Mouse (Mus musculus) stomach, embryonic 15.5 days (tissue): ENCODE measurements around the gene Bsg. TPM values are rescaled to one million over a fixed set of nuclear protein-coding genes. Genes with fewer than 3 reads are reported as not detected.
"Not testable (repeated sequence)": the region's sequence is repeated elsewhere in the genome, so short reads cannot be mapped to it uniquely, and the experiment has no call there.

ENCODE experiments used
- ATAC-seq: fragments of 200-750 bp; cut with Nextera tagmentation; 2 replicates; pipeline ENCODE4 v1.8.0; 2017; ENCODE audit warnings: low read depth, moderate number of reproducible peaks, moderate TSS enrichment; ENCODE audit not compliant: insufficient read depth, low FRiP score
- H3K27ac ChIP-seq: fragments of 300-500 bp; sonication (generic); 2 replicates; pipeline ENCODE4 v1.5.1; 2015; ENCODE audit warnings: mild to moderate bottlenecking, inconsistent platforms
- H3K27me3 ChIP-seq: fragments of 300-500 bp; sonication (generic); replicated peaks from 2 replicates; pipeline ENCODE4 v1.6.1; 2015; ENCODE audit warnings: inconsistent platforms
- H3K36me3 ChIP-seq: fragments of 300-500 bp; sonication (generic); 2 replicates; pipeline ENCODE4 v1.6.1; 2015; ENCODE audit warnings: inconsistent platforms
- H3K4me1 ChIP-seq: fragments of 300-500 bp; sonication (generic); 2 replicates; pipeline ENCODE4 v1.6.1; 2015; ENCODE audit warnings: inconsistent platforms
- H3K4me2 ChIP-seq: fragments of 300-500 bp; sonication (generic); 2 replicates; pipeline ENCODE4 v1.6.1; 2015; ENCODE audit warnings: mild to moderate bottlenecking, inconsistent platforms
- H3K4me3 ChIP-seq: fragments of 300-500 bp; sonication (generic); replicated peaks from 2 replicates; pipeline ENCODE4 v1.5.1; 2015; ENCODE audit warnings: inconsistent platforms
- H3K9ac ChIP-seq: fragments of 300-500 bp; sonication (generic); 2 replicates; pipeline ENCODE4 v1.6.1; 2015; ENCODE audit warnings: inconsistent platforms
- H3K9me3 ChIP-seq: fragments of 300-500 bp; sonication (generic); 2 replicates; pipeline ENCODE4 v1.6.1; 2016; ENCODE audit warnings: inconsistent platforms
- WGBS: fragments of 180-500 bp; shearing (Covaris S2); methylation state at CpG from one replicate; pipeline ENCODE4 v1.1.7; 2015; 5-methylcytosine and 5-hydroxymethylcytosine counted together
- polyA plus RNA-seq: library from polyadenylated mRNA; unstranded; fragments of >200 nt; fragmentation: Nextera tagmentation; extraction: Ambion mirVana; gene quantifications from 2 replicates; pipeline ENCODE4 v1.2.1, GENCODE M21; 2015

Gene Bsg
- polyA plus RNA-seq, 1 experiment from 2014 or later = 1,050 TPM

DNA sequence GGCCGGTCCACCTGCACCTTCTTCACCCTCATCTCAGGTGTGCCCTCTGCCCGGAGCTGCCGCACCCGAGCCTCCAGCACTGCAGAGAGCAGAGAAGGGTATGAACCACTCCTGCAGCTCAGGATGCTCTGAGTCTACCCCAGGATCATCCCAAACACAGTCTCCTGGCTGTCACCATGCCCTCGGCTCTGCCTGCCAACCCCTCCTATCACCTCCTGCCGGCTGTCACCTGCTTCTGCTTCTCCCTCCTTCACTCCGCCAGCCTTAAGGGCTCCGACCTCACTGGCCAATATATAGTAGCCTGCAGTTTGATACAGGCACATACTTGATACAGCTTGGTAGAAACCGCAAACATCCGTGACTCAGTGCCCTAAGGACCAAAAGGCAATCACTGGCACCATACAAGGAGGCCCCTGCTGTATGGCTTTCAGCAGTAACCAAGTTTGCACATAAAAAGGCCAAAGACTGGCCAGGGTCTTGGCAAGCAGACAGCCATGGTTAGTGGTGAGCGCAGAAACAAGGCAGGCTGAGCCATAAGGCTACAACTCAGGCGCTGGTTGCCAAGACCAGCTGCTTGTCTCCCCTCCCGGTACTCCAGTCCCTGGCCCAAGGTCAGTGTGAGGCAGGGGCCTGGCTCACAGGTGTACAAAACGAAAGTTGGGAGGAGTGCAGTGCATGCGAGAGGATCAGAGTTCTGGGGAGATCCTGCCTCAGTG lies 39.5 kb downstream of the Bsg start:
- no peak overlapping the region for H3K27ac ChIP-seq
- H3K9ac ChIP-seq = no peak overlapping the region
- H3K4me1 ChIP-seq = peaks cover 6% of the 10 kb centered on the region; the same call in 1 of the 2 replicates
- peaks cover 45% of the 10 kb centered on the region for H3K36me3 ChIP-seq
- H3K27me3 ChIP-seq = no peaks in the 10 kb centered on the region
- no peak overlapping the region for H3K4me2 ChIP-seq
- peaks cover 12% of the 10 kb centered on the region; the same call in 1 of the 2 replicates for H3K9me3 ChIP-seq
- no peak for ATAC-seq
- no peak overlapping the region for H3K4me3 ChIP-seq
- 91% methylated on average over 15 of the region's 15 CpGs for WGBS

- Histone ChIP-seq H3K27me3 (no peaks in the 10 kb centered on the region), H3K4me3 (peak overlapping the region; percentile 60), H3K9me3 (no peaks in the 10 kb centered on the region), H3K9ac (no peak overlapping the region), H3K36me3 (peaks cover 29% of the 10 kb centered on the region), H3K4me2 (peak overlapping the region; percentile 61), H3K4me1 (peaks cover 6% of the 10 kb centered on the region; the same call in 1 of the 2 replicates), H3K27ac (no peak overlapping the region)
- no peak for ATAC-seq
- 87% methylated on average over 3 of the region's 3 CpGs for WGBS
Observed at GRCm38 (mm10) chr10:79745411-79745810, 41.1 kb downstream of the Bsg start.

DNA sequence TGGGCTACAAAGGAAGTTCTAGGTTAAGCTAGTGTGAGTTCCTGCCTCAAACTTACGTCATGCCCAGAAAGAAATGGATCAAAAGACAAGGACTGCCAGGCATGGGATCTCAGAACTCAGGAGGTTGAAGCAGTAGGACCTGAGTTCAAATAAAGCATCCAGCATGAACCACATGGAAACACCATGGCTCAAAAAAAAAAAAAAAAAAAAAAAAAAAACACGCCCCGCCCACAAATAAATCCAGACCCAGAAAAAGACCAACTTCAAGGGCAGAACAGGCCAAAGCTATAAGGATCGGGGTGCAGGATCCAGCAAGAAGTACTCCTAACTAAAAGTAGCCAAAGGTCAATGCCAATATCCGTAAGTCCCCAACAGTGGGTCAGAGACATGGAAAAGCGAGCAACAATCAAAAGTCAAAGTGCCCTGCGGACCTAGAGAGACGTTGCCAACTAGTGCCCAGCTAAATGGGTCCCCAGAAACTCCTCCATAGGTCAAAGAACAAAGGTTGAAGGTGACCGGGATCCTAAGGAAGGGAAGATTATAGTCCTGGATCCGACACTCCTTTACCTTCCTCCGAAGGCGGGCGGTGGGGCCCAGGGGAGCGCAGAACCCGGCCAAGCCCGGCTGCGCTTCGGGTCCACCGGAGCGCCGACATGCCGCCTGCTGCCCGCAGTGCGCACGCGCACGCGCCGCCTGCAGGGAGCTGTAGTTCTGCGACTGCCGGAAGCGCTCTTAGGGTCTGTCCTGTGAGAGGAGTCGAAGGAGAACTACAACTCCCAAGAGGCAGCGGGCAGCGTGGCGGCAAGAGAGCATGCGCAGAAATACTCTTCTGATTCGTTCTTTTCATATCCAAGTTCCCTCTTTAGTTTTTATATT lies 41.8 kb downstream of the Bsg start, which contains the start of gene Polrmt:
Gene Polrmt (minus strand): TSS at position 684 of the 876 bp plus-strand sequence.
- WGBS = 3% methylated on average over 38 of the region's 38 CpGs
- H3K4me1 ChIP-seq = peaks cover 6% of the 10 kb centered on the region; the same call in 1 of the 2 replicates
- H3K9ac ChIP-seq = peak within 1 kb of the TSS; percentile 42
- no peaks in the 10 kb centered on the region for H3K27me3 ChIP-seq
- H3K27ac ChIP-seq = no peak within 1 kb of the TSS
- peak within 1 kb of the TSS; percentile 61 for H3K4me2 ChIP-seq
- peak; percentile 98 for ATAC-seq
- H3K36me3 ChIP-seq = peaks cover 22% of the 10 kb centered on the region
- H3K4me3 ChIP-seq = peak within 1 kb of the TSS; percentile 60
- H3K9me3 ChIP-seq = no peaks in the 10 kb centered on the region

- ATAC-seq = peak; percentile 54; the same call in 1 of the 2 replicates
Observed at GRCm38 (mm10) chr10:79746774-79747151, 42.5 kb downstream of the Bsg start.

DNA sequence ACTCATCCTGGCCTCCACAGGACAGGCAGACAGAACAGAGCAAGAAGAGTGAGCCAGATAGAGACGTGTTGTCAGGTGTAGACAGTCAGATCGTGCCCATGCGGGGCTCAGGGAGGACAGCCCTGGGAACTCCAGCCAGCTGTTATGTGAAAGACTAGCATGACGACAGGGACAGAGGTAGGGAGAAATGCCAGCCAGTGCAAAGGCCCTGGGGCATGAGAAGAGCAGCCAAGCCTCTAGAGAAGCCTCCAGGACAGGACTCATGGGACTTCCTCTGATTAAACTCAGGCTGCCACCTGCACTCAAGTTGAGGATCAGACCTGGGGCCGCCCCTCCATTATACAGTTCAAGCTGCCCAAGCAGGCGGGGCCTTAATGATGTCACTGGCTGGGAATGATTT lies 44.2 kb downstream of the Bsg start:
- H3K27me3 ChIP-seq = no peaks in the 10 kb centered on the region
- no peak overlapping the region for H3K4me2 ChIP-seq
- no peak overlapping the region for H3K27ac ChIP-seq
- no peak for ATAC-seq
- H3K9ac ChIP-seq = no peak overlapping the region
- WGBS = 79% methylated on average over 6 of the region's 6 CpGs
- H3K4me1 ChIP-seq = peaks cover 6% of the 10 kb centered on the region; the same call in 1 of the 2 replicates
- H3K4me3 ChIP-seq = no peak overlapping the region
- no peaks in the 10 kb centered on the region for H3K9me3 ChIP-seq
- H3K36me3 ChIP-seq = peaks cover under 1% of the 10 kb centered on the region; the same call in 1 of the 2 replicates

More at GRCm38 (mm10) chr10:79746774-79747151, 42.5 kb downstream of the Bsg start:
- H3K9me3 ChIP-seq = no peaks in the 10 kb centered on the region
- H3K9ac ChIP-seq = no peak overlapping the region
- peaks cover 16% of the 10 kb centered on the region for H3K36me3 ChIP-seq
- H3K27ac ChIP-seq = no peak overlapping the region
- WGBS = 21% methylated on average over 6 of the region's 6 CpGs
- H3K4me2 ChIP-seq = peak overlapping the region; percentile 52
- H3K4me1 ChIP-seq = peaks cover 6% of the 10 kb centered on the region; the same call in 1 of the 2 replicates
- no peak overlapping the region; the same call in 1 of the 2 replicates for H3K4me3 ChIP-seq
- H3K27me3 ChIP-seq = no peaks in the 10 kb centered on the region

DNA sequence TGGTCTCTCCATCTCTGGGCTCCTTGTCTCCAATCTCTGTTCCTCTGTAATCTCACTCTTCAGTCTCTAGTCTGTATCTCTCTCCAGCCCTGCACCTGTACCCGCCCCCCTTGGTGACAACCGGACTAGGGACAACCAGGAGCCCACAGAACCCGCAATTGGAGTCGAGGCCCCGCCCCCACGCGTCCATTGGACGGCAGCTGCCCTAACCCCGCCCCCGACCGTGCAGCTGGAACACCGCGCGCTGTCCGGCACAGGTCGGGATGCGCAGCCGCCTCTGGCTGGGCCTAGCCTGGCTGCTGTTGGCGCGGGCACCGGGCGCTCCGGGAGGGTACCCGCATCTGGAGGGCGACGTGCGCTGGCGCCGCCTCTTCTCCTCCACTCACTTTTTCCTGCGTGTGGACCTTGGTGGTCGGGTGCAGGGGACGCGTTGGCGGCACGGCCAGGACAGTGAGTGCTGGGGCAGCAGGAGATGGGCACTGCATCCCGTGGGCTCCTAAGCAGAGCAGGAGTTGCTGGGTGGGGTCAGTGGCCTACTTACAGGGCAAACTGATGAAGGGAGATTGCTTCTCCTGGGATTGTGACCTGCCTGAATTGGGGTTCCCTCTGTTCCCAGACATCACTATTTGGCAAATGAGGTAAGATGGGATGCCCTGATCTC lies 50.7 kb downstream of the Bsg start, which contains the start of gene Fgf22:
Gene Fgf22 (plus strand): TSS at position 221 of the 661 bp plus-strand sequence.
- Histone ChIP-seq H3K36me3 (peaks cover 28% of the 10 kb centered on the region), H3K4me2 (peak within 1 kb of the TSS; percentile 63), H3K9ac (0 out of 2 replicates have a peak within 1 kb of the TSS, but pooled peaks have one; percentile 16), H3K9me3 (no peaks in the 10 kb centered on the region), H3K27me3 (no peaks in the 10 kb centered on the region), H3K4me1 (0 out of 2 replicates have a peak, but pooled peaks cover 4% of the 10 kb centered on the region), H3K4me3 (peak within 1 kb of the TSS; percentile 27), H3K27ac (no peak within 1 kb of the TSS)
- WGBS = 1% methylated on average over 36 of the region's 36 CpGs
- ATAC-seq = peak; percentile 84

- Histone ChIP-seq H3K27ac (no peak overlapping the region), H3K27me3 (no peaks in the 10 kb centered on the region), H3K4me1 (0 out of 2 replicates have a peak, but pooled peaks cover 4% of the 10 kb centered on the region), H3K9me3 (no peaks in the 10 kb centered on the region), H3K4me2 (no peak overlapping the region), H3K9ac (no peak overlapping the region), H3K36me3 (peaks cover 32% of the 10 kb centered on the region), H3K4me3 (no peak overlapping the region)
- no peak for ATAC-seq
- 82% methylated on average over 3 of the region's 3 CpGs for WGBS
Observed at GRCm38 (mm10) chr10:79755854-79756253, 51.6 kb downstream of the Bsg start.

- no peak overlapping the region for H3K27ac ChIP-seq
- no peak overlapping the region for H3K4me2 ChIP-seq
- no peak overlapping the region for H3K4me3 ChIP-seq
- H3K27me3 ChIP-seq = no peaks in the 10 kb centered on the region
- H3K36me3 ChIP-seq = peaks cover 40% of the 10 kb centered on the region
- H3K9me3 ChIP-seq = no peaks in the 10 kb centered on the region
- no peak for ATAC-seq
- 90% methylated on average over 24 of the region's 24 CpGs for WGBS
- H3K4me1 ChIP-seq = 0 out of 2 replicates have a peak, but pooled peaks cover 4% of the 10 kb centered on the region
- H3K9ac ChIP-seq = no peak overlapping the region
Observed at GRCm38 (mm10) chr10:79756660-79757059, 52.4 kb downstream of the Bsg start.

- H3K4me3 ChIP-seq, H3K27ac ChIP-seq, H3K9ac ChIP-seq, H3K4me2 ChIP-seq, ATAC-seq, H3K27me3 ChIP-seq, H3K9me3 ChIP-seq: not testable (repeated sequence)
- peaks cover 17% of the 10 kb centered on the region; the same call in 1 of the 2 replicates for H3K4me1 ChIP-seq
- peaks cover 45% of the 10 kb centered on the region for H3K36me3 ChIP-seq
- 100% methylated on average over 1 of the region's 1 CpGs for WGBS
Observed at GRCm38 (mm10) chr10:79759675-79760074, 55.4 kb downstream of the Bsg start.

GRCm38 (mm10) chr10:79760603-79761143 lies 56.4 kb downstream of the Bsg start:
- Histone ChIP-seq H3K4me1 (peaks cover 22% of the 10 kb centered on the region), H3K9ac (no peak overlapping the region), H3K27me3 (no peaks in the 10 kb centered on the region), H3K27ac (no peak overlapping the region), H3K9me3 (no peaks in the 10 kb centered on the region), H3K4me2 (no peak overlapping the region), H3K36me3 (peaks cover 45% of the 10 kb centered on the region), H3K4me3 (no peak overlapping the region)
- no peak for ATAC-seq
- WGBS = 88% methylated on average over 11 of the region's 11 CpGs
